Mouse (Mus musculus): ENCODE data around the gene AI467606.

The AI467606 gene

GRCm38 (mm10) chr7:127096456-127096855 lies 5.3 kb downstream of the AI467606 start:
- no peak for DNase-seq (ENCODE audit: low spot score)

- DNase-seq (ENCODE audit: low spot score) = no peak
Observed at GRCm38 (mm10) chr7:127098521-127098920, 7.4 kb downstream of the AI467606 start.

- no peak for DNase-seq (ENCODE audit: low spot score)
Observed at GRCm38 (mm10) chr7:127098950-127099349, 7.8 kb downstream of the AI467606 start.

- DNase-seq (ENCODE audit: low spot score) = no peak
Observed at GRCm38 (mm10) chr7:127099528-127099927, 8.4 kb downstream of the AI467606 start.

- no peak for DNase-seq (ENCODE audit: low spot score)
Observed at GRCm38 (mm10) chr7:127101451-127102016, 10.4 kb downstream of the AI467606 start.

GRCm38 (mm10) chr7:127102148-127102547 lies 11.0 kb downstream of the AI467606 start:
- no peak for DNase-seq (ENCODE audit: low spot score)

- DNase-seq (ENCODE audit: low spot score) = no peak
Observed at GRCm38 (mm10) chr7:127103960-127104359, 12.8 kb downstream of the AI467606 start.

GRCm38 (mm10) chr7:127104560-127105332 lies 13.6 kb downstream of the AI467606 start:
- DNase-seq (ENCODE audit: low spot score) = peak; percentile 99

GRCm38 (mm10) chr7:127105551-127105950 lies 14.4 kb downstream of the AI467606 start:
- DNase-seq (ENCODE audit: low spot score) = no peak

GRCm38 (mm10) chr7:127110239-127111007 lies 19.3 kb downstream of the AI467606 start:
- DNase-seq (ENCODE audit: low spot score) = peak; percentile 93

- peak; percentile 67 for DNase-seq (ENCODE audit: low spot score)
Observed at GRCm38 (mm10) chr7:127111461-127111860, 20.3 kb downstream of the AI467606 start.

GRCm38 (mm10) chr7:127112251-127112841 lies 21.2 kb downstream of the AI467606 start:
- no peak for DNase-seq (ENCODE audit: low spot score)

GRCm38 (mm10) chr7:127112921-127113597 lies 21.9 kb downstream of the AI467606 start:
- no peak for DNase-seq (ENCODE audit: low spot score)

GRCm38 (mm10) chr7:127113614-127114259 lies 22.6 kb downstream of the AI467606 start:
- DNase-seq (ENCODE audit: low spot score) = no peak

GRCm38 (mm10) chr7:127114920-127115319 lies 23.8 kb downstream of the AI467606 start:
- DNase-seq (ENCODE audit: low spot score) = no peak

GRCm38 (mm10) chr7:127116331-127116935 lies 25.3 kb downstream of the AI467606 start:
- DNase-seq (ENCODE audit: low spot score) = no peak

- peak; percentile 62 for DNase-seq (ENCODE audit: low spot score)
Observed at GRCm38 (mm10) chr7:127117948-127118347, 26.8 kb downstream of the AI467606 start.

GRCm38 (mm10) chr7:127118671-127119445 lies 27.7 kb downstream of the AI467606 start:
- DNase-seq (ENCODE audit: low spot score) = no peak

- DNase-seq (ENCODE audit: low spot score) = peak; percentile 39
Observed at GRCm38 (mm10) chr7:127121061-127121910, 30.1 kb downstream of the AI467606 start.

Measured in retina, embryonic 14.5 days (tissue).